Mouse (Mus musculus) neural tube, embryonic 14.5 days (tissue): ENCODE results near the gene Shoc2. TPM values are rescaled to one million over a fixed set of nuclear protein-coding genes. Genes with fewer than 3 reads are reported as not detected.

Source experiments
- ATAC-seq: fragments of 200-750 bp; cut with Nextera tagmentation; 2 replicates; pipeline ENCODE4 v1.8.0; 2017; ENCODE audit warnings: low read depth, mild to moderate bottlenecking, moderate TSS enrichment, moderate library complexity
- H3K27ac ChIP-seq: fragments of 300-500 bp; sonication (generic); 2 replicates; pipeline ENCODE4 v1.5.1; 2014; ENCODE audit warnings: low read depth, mild to moderate bottlenecking, control low read depth, low read length, moderate library complexity, mixed read lengths
- H3K27me3 ChIP-seq: fragments of 300-500 bp; sonication (generic); 2 replicates; pipeline ENCODE4 v1.6.1; 2014; ENCODE audit warnings: low read length; ENCODE audit not compliant: control insufficient read depth, insufficient read depth
- H3K36me3 ChIP-seq: fragments of 300-500 bp; sonication (generic); 2 replicates; pipeline ENCODE4 v1.6.1; 2014; ENCODE audit warnings: low read length, mixed read lengths; ENCODE audit not compliant: control insufficient read depth, insufficient read depth
- H3K4me1 ChIP-seq: fragments of 300-500 bp; sonication (generic); 2 replicates; pipeline ENCODE4 v1.6.1; 2014; ENCODE audit warnings: low read length; ENCODE audit not compliant: control insufficient read depth, insufficient read depth
- H3K4me2 ChIP-seq: fragments of 300-500 bp; sonication (generic); 2 replicates; pipeline ENCODE4 v1.6.1; 2014; ENCODE audit warnings: mild to moderate bottlenecking, low read depth, low read length, control low read depth
- H3K4me3 ChIP-seq: fragments of 300-500 bp; sonication (generic); 2 replicates; pipeline ENCODE4 v1.5.1; 2014; ENCODE audit warnings: low read depth, low read length, control low read depth, mixed read lengths
- H3K9ac ChIP-seq: fragments of 300-500 bp; sonication (generic); replicated peaks from 2 replicates; pipeline ENCODE4 v1.6.1; 2014; ENCODE audit warnings: low read depth, mild to moderate bottlenecking, control low read depth, low read length, mixed read lengths
- H3K9me3 ChIP-seq: fragments of 300-500 bp; sonication (generic); 2 replicates; pipeline ENCODE4 v1.6.1; 2016; ENCODE audit warnings: low read length; ENCODE audit not compliant: control insufficient read depth
- WGBS: fragments of 180-500 bp; shearing (Covaris S2); extraction: QIAGEN DNeasy Blood & Tissue Kit; methylation state at CpG from one replicate; pipeline ENCODE4 v1.1.7; 2014; 5-methylcytosine and 5-hydroxymethylcytosine counted together
- polyA plus RNA-seq: library from polyadenylated mRNA; unstranded; fragments of >200 nt; fragmentation: Nextera tagmentation; extraction: Ambion mirVana; gene quantifications from 2 replicates; pipeline ENCODE4 v1.2.1, GENCODE M21; 2014

Gene Shoc2
- polyA plus RNA-seq: 81.5 and 85.2 TPM in 2 replicates

DNA sequence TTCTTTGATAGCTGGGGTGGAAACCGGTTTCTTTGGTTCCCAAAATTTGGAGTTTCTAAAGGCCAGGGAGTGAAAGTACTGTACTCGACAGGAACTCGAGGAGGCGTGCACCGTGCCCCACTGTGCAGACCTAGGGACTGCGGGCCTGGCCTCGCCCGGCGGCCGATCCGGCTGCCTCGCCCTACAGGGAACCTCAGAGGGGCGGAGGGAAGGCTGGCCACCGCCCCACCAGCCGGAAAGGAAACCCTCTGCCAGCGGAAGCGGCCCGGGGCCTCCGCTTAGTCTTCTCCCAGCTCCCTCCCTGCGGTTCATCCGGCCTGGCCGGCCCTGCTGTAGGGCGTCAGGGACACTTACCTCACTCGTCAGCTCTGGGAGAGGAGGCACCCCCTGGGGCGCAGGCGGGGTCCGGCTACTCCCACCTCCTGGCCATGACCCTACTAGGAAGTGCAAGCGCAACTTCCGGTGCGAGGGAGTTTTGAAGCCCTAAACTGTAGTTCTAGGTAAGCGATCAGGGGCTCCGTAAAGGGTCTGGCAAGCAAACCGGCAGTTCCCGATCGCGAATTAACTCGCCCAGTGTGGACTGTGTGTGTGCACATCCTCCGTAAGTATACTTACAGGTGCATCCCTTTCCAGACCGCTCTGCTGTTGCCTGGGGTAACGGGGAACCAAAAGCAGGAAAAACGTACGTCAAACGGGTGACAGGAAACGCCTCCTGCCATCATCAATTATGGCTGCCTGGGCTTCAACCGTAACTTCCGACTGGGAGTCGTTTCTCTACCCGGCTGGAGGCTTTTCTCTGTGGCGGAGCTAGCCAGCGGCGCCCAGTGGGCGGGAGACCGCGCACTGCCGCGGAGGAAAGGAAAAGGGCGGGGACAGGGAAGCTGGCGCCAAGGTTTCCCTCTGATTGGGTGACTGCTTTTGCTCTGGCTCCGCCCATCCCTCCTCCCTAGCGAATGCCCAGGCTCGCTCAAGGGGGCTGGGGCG, at the start of gene Shoc2, which contains the start of gene Bbip1:
Gene Shoc2 (plus strand): TSS at position 505 of the 984 bp plus-strand sequence.
Gene Bbip1 (minus strand): TSS at position 826 of the 984 bp plus-strand sequence.
- peak within 1 kb of the TSS; percentile 75 for H3K4me2 ChIP-seq
- no peaks in the 10 kb centered on the region for H3K36me3 ChIP-seq
- peak within 1 kb of the TSS; percentile 95 for H3K27ac ChIP-seq
- H3K9ac ChIP-seq: peak within 1 kb of the TSS; percentile 92
- no peaks in the 10 kb centered on the region for H3K9me3 ChIP-seq
- no peaks in the 10 kb centered on the region for H3K27me3 ChIP-seq
- WGBS: under 1% methylated on average over 60 of the region's 62 CpGs
- peaks cover 26% of the 10 kb centered on the region for H3K4me1 ChIP-seq
- H3K4me3 ChIP-seq: peak within 1 kb of the TSS; percentile 86
- peak; percentile 95 for ATAC-seq

DNA sequence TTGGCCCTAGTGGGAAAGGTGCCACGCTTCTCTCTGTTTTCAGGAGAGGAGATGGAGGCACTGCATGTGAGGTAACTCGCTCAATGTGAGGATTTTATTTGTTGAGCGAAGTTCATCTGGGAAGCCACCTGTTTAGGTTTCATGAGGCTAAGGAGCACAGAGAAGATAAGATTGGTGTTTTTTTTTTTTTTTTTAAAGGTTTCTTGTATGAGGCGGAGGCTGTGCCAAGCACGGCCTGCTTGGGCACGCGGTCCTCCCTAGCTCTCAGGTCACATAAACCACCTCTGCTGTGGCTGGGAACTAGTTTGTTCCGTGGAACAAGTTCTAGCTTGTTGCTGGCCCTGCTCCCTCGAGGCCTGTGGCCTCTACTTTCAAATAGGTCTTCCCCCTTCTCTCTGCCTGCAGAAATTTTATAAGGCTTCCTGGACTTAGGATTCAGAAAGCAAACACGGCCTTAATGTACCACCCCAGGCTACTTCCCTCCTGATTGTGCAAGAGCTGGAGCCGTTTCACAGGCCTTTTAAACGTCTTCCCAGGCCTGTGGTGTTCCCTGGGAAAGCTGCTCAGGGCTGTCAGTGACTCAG, 49.5 kb upstream of the Shoc2 start:
- no peaks in the 10 kb centered on the region for H3K36me3 ChIP-seq
- ATAC-seq: no peak
- H3K4me2 ChIP-seq: no peak overlapping the region
- H3K27ac ChIP-seq: no peak overlapping the region
- no peaks in the 10 kb centered on the region for H3K27me3 ChIP-seq
- no peak overlapping the region for H3K4me3 ChIP-seq
- no peaks in the 10 kb centered on the region for H3K4me1 ChIP-seq
- no peak overlapping the region for H3K9ac ChIP-seq
- WGBS: 73% methylated on average over 12 of the region's 12 CpGs
- H3K9me3 ChIP-seq: no peaks in the 10 kb centered on the region

DNA sequence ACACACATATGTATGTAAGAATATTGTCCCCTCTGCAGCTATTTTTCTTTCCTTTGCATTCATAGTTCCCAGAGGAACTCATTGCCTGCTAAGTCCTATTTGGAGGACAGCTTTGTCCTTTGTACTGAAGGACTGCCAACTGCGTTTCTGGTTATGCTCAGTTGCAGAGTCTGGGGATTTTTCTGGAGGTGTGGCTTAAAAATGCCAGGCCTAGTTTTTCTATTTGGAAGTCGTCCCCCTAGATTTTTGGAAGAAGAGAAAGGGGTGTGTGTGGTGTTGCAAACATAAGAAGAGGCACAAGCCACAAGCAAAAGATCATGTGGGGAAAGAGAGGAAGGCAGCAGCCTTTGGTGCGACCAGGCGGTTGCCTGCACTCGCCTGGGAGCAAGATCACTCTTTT, 46.1 kb upstream of the Shoc2 start:
- no peak overlapping the region for H3K4me3 ChIP-seq
- H3K9me3 ChIP-seq: no peaks in the 10 kb centered on the region
- WGBS: 80% methylated on average over 5 of the region's 5 CpGs
- no peak overlapping the region for H3K9ac ChIP-seq
- H3K4me1 ChIP-seq: 0 out of 2 replicates have a peak, but pooled peaks cover 3% of the 10 kb centered on the region
- H3K4me2 ChIP-seq: no peak overlapping the region
- H3K27me3 ChIP-seq: no peaks in the 10 kb centered on the region
- H3K27ac ChIP-seq: no peak overlapping the region
- no peak for ATAC-seq
- H3K36me3 ChIP-seq: no peaks in the 10 kb centered on the region

DNA sequence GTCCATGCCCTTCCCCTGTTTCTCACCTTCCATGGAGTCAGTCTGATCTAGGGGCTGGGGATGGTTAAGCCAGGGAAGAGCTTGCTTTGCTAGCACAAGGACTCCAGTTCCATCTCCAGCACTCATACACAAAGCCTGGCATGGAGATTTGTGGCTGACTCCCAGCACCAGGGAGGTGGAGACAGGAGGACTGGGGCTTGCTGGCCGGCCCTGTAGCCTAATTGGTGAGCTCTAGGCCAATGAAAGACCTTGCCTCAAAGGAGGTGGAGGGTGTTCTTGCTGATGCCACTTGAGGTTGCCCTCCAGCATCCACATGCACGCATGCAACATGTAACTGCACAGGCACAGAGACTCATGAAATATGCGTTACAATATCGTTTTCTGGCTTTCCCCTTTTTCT, 45.6 kb upstream of the Shoc2 start:
- no peak overlapping the region for H3K4me3 ChIP-seq
- H3K9me3 ChIP-seq: no peaks in the 10 kb centered on the region
- no peak overlapping the region for H3K4me2 ChIP-seq
- no peak for ATAC-seq
- no peaks in the 10 kb centered on the region for H3K36me3 ChIP-seq
- no peak overlapping the region for H3K9ac ChIP-seq
- no peaks in the 10 kb centered on the region for H3K27me3 ChIP-seq
- WGBS: 83% methylated on average over 4 of the region's 4 CpGs
- H3K27ac ChIP-seq: no peak overlapping the region
- H3K4me1 ChIP-seq: 0 out of 2 replicates have a peak, but pooled peaks cover 3% of the 10 kb centered on the region

DNA sequence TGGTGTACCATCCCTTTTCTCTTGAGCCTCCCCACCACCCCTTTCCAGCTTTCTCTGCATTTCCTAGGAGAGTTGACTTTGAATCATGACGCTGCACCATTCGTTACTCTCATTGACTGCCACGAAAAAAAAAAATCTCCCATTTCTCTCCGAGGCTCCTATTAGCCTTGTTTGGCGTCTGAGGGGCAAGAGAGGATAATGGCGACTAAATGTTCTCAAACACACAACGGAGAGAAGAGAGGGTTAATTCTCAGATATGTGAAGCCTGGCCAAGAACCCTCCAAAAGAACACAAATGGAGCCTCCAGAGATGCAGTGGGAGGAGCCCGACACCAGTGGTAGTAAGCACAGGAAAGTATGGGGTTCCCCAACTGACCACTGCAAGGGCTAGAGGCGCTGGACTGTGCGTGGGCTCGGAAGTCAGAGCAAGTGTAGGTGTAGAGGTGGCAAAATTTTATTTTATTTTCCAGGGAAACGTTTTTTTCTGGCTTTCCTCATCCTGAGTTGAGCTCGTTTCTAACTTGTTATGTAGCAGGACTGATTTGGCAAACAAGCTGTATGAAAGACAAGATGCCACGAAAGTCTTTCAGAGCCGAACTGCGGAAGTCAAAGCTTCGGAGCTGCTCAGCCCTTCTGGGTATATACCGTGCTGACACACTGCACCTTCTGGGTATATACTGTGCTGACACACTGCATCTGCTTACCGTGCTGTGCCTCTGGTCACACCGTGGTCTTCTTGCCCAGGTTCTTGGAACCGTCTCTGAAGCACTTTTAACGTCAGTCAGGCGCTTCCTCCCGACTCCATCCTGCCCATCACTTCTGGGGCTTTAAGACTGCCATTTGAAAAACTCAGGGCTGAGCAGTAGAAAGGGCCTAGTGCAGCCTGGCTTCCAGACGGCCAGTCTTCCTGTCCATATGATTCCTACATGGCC, 44.9 kb upstream of the Shoc2 start:
- WGBS: 86% methylated on average over 25 of the region's 25 CpGs
- Histone ChIP-seq H3K9ac (no peak overlapping the region), H3K27ac (no peak overlapping the region), H3K4me2 (no peak overlapping the region), H3K36me3 (no peaks in the 10 kb centered on the region), H3K4me1 (0 out of 2 replicates have a peak, but pooled peaks cover 3% of the 10 kb centered on the region), H3K27me3 (peaks cover 3% of the 10 kb centered on the region; the same call in 1 of the 2 replicates), H3K4me3 (no peak overlapping the region), H3K9me3 (no peaks in the 10 kb centered on the region)
- no peak for ATAC-seq

DNA sequence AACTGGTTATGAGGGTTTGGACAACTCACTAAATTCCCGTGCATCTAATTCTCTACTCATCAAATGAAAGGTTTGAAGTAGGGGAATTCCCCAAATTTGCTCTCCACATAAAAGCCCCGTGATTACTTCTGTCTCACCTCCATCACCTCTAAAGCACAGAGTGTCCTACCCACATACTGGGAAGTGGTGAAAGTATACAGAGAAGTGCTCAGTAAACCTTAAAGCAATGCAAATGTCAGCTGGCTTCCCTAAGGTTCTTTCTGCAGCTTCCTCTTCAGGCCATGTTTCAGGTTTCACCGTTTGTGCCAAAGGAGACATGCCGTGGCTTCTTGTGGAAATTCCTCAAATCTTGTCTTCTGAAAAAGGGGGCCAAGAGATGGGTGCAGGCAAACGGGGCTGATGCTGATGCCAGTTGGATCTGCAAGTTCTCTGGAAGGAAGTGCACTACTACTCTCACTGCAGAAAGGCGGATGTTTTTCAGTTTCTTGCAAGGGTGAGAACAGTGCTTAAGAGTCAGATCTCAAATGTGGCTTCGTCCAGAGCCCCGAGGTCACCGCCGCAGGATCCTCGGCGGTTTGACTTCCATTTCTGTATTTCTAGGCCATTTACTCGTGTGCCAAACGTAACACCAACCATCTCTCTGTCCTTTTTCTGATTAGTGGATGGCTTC, 44.0 kb upstream of the Shoc2 start:
- Histone ChIP-seq H3K4me3 (no peak overlapping the region), H3K9me3 (no peaks in the 10 kb centered on the region), H3K27me3 (peaks cover 3% of the 10 kb centered on the region; the same call in 1 of the 2 replicates), H3K4me1 (peaks cover 10% of the 10 kb centered on the region), H3K36me3 (no peaks in the 10 kb centered on the region), H3K4me2 (no peak overlapping the region), H3K27ac (no peak overlapping the region), H3K9ac (no peak overlapping the region)
- ATAC-seq: no peak
- 87% methylated on average over 14 of the region's 14 CpGs for WGBS

DNA sequence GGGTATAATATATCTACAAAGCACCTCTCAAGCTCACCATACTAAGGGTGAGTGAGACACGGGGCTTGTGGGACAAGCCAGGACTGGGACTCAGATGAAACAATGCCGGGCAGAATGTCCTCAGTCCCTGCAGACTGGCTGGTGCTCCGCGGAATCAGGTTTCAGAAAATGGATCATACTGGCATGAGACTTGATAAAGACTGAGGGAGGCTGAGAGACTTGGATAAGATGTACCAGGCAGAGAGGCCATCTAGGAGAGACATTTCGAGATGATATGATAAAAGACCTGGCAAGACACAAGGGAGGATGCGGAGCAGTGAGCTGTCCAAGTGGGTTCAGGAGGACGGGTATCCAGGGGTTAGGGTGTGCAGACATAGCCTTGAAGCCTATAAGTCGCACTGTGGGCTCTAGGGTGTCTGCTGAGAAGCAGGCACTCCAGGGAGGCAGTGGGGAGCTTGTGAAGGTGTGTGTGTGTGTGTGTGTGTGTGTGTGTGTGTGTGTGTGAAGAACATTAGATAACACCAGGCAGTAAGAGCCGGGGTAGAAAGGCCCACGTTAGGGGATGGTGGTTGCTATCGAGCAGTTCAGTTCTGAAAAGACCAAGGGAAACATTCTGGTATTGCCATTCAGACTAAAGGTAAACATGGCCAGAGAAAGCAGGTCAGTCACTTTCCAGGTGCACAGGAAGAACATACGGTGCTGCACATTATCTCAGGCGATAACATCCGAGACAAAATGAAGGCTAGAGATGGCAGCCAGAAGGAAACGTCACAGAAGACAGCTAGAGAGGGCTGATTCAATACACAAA, 42.0 kb upstream of the Shoc2 start:
- WGBS: 63% methylated on average over 15 of the region's 15 CpGs
- Histone ChIP-seq H3K27me3 (peaks cover 3% of the 10 kb centered on the region; the same call in 1 of the 2 replicates), H3K9ac (peak overlapping the region; percentile 57), H3K36me3 (no peaks in the 10 kb centered on the region), H3K4me3 (peak overlapping the region; percentile 87), H3K9me3 (no peaks in the 10 kb centered on the region), H3K4me2 (peak overlapping the region; percentile 59), H3K27ac (peak overlapping the region; percentile 58), H3K4me1 (peaks cover 10% of the 10 kb centered on the region)
- ATAC-seq: no peak
